Mouse (Mus musculus) embryonic facial prominence, embryonic 13.5 days (tissue): ENCODE results near the gene Fzd10. TPM values are rescaled to one million over a fixed set of nuclear protein-coding genes. Genes with fewer than 3 reads are reported as not detected.
A peak's percentile ranks its signal among the peaks of the same experiment; 100 is the strongest.

Experiments used
- ATAC-seq: fragments of 200-750 bp; cut with Nextera tagmentation; 2 replicates; pipeline ENCODE4 v1.8.0; 2017; ENCODE audit warnings: low read depth; ENCODE audit not compliant: insufficient number of reproducible peaks, insufficient read depth, low FRiP score, low TSS enrichment
- H3K27ac ChIP-seq: fragments of 300-500 bp; sonication (generic); 2 replicates; pipeline ENCODE4 v1.5.1; 2015; ENCODE audit warnings: moderate library complexity, mild to moderate bottlenecking, inconsistent platforms
- H3K27me3 ChIP-seq: fragments of 300-500 bp; sonication (generic); 2 replicates; pipeline ENCODE4 v1.6.1; 2015; ENCODE audit warnings: mild to moderate bottlenecking, inconsistent platforms
- H3K36me3 ChIP-seq: fragments of 300-500 bp; sonication (generic); 2 replicates; pipeline ENCODE4 v1.6.1; 2015; ENCODE audit warnings: mild to moderate bottlenecking, inconsistent platforms
- H3K4me1 ChIP-seq: fragments of 300-500 bp; sonication (generic); 2 replicates; pipeline ENCODE4 v1.6.1; 2015; ENCODE audit warnings: inconsistent platforms
- H3K4me2 ChIP-seq: fragments of 300-500 bp; sonication (generic); 2 replicates; pipeline ENCODE4 v1.6.1; 2015; ENCODE audit warnings: moderate library complexity, mild to moderate bottlenecking, inconsistent platforms
- H3K4me3 ChIP-seq: fragments of 300-500 bp; sonication (generic); 2 replicates; pipeline ENCODE4 v1.5.1; 2015; ENCODE audit warnings: mild to moderate bottlenecking, inconsistent platforms
- H3K9ac ChIP-seq: fragments of 300-500 bp; sonication (generic); 2 replicates; pipeline ENCODE4 v1.6.1; 2015; ENCODE audit warnings: mild to moderate bottlenecking, inconsistent platforms
- H3K9me3 ChIP-seq: fragments of 300-500 bp; sonication (generic); 2 replicates; pipeline ENCODE4 v1.6.1; 2016; ENCODE audit warnings: inconsistent platforms
- WGBS: fragments of 180-500 bp; shearing (Covaris S2); methylation state at CpG from one replicate; pipeline ENCODE4 v1.1.7; 2015; ENCODE audit warnings: mixed read lengths; 5-methylcytosine and 5-hydroxymethylcytosine counted together
- polyA plus RNA-seq: library from polyadenylated mRNA; unstranded; fragments of >200 nt; fragmentation: Nextera tagmentation; extraction: Ambion mirVana; gene quantifications from 2 replicates; pipeline ENCODE4 v1.2.1, GENCODE M21; 2015

Fzd10 gene
- polyA plus RNA-seq, 1 experiment from 2014 or later = 12.6 TPM

DNA sequence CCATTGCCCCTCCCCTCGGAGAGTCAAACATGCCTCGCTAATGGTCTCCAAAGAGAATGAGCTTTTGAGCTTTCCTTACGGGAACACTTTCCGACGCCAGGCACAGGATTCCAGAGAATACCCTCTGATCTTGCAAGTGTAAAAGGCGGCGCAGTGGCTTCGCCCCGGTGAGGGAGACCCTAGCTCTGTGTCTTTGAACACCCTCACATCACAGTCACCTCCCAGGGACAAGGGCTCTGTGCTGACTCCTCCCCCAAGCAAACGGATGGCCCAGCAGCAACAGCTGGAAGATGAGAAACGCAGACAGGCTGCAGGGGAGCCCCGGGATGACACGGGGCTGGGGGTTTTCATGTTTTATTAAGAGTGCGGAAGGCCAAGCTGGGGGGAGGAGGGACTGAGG lies 6.0 kb downstream of the Fzd10 start:
- peaks cover 8% of the 10 kb centered on the region; the same call in 1 of the 2 replicates for H3K27me3 ChIP-seq
- no peak overlapping the region for H3K4me3 ChIP-seq
- no peaks in the 10 kb centered on the region for H3K36me3 ChIP-seq
- peak overlapping the region; percentile 44 for H3K4me2 ChIP-seq
- H3K4me1 ChIP-seq = peaks cover 53% of the 10 kb centered on the region
- peak overlapping the region; percentile 41; the same call in 1 of the 2 replicates for H3K27ac ChIP-seq
- H3K9ac ChIP-seq = no peak overlapping the region
- 8% methylated on average over 14 of the region's 14 CpGs for WGBS
- no peaks in the 10 kb centered on the region for H3K9me3 ChIP-seq
- no peak for ATAC-seq

DNA sequence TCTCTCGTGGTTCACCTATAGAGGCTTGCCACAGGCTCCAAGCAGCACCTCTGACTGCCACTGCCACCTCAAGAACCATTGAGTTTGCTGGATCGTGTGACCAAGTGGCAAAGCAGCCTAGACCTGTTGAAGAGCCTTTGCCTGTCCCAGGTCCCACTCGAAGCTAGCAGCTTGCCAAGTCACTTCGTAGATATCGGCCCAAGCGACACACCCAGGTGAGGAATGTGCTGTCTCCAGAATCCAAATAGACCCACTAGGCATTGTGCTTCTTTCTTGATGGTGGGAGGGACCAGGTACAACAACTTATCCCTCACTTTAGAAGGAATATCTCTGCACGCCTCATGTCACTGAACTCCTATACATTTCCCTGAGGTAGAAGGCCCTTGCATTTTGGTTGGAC lies 8.4 kb downstream of the Fzd10 start:
- 0 out of 2 replicates have a peak, but pooled peaks cover 4% of the 10 kb centered on the region for H3K27me3 ChIP-seq
- H3K4me3 ChIP-seq = no peak overlapping the region
- H3K4me2 ChIP-seq = no peak overlapping the region
- WGBS = 84% methylated on average over 7 of the region's 7 CpGs
- ATAC-seq = no peak
- peaks cover 30% of the 10 kb centered on the region for H3K4me1 ChIP-seq
- no peak overlapping the region for H3K9ac ChIP-seq
- H3K9me3 ChIP-seq = no peaks in the 10 kb centered on the region
- no peak overlapping the region for H3K27ac ChIP-seq
- no peaks in the 10 kb centered on the region for H3K36me3 ChIP-seq

DNA sequence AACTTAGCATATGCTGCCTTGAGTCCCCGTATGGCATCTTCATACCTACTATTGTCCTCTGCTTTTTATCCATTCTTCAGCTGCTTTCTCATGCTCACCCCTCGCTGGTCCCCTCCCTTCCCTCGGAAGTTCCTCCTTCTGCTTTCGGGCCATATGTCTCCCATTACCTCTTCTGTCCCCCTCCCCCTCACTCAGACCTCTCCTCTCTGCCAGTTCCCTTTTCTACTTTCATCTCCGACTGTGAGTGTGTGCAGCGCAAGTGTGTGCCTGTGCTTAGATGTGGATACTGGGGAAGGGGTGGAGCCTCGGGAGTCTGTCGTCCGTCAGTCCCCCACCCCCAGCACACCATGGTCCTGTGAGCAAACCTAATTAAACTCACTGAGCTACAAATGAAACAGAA lies 17.0 kb downstream of the Fzd10 start:
- no peak for ATAC-seq
- 3% methylated on average over 9 of the region's 9 CpGs for WGBS
- no peaks in the 10 kb centered on the region for H3K9me3 ChIP-seq
- H3K27ac ChIP-seq = peak overlapping the region; percentile 55
- peaks cover 48% of the 10 kb centered on the region for H3K4me1 ChIP-seq
- peak overlapping the region; percentile 54 for H3K4me2 ChIP-seq
- H3K27me3 ChIP-seq = no peaks in the 10 kb centered on the region
- no peaks in the 10 kb centered on the region for H3K36me3 ChIP-seq
- peak overlapping the region; percentile 7; the same call in 1 of the 2 replicates for H3K4me3 ChIP-seq
- peak overlapping the region; percentile 49; the same call in 1 of the 2 replicates for H3K9ac ChIP-seq

DNA sequence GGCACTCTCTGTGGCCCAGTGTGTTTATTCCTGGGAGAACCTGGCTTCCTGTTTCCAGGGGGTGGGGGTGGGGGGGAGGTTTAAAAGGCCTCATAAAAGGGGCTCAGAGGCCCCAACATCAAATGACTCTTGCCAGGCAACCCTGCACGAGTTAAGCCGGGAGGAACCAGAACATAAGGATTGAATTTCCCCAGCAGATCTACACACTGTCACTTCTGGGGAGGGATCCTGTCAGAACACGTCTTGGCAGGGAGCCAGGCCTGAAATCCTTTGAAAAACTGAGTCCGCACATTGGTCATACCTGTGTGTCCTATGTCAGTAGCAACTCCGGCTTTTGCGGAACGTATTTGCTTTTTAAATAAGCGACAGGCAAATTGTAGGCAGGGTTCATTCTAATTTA lies 19.3 kb downstream of the Fzd10 start:
- Histone ChIP-seq H3K27ac (peak overlapping the region; percentile 89), H3K9ac (peak overlapping the region; percentile 2; the same call in 1 of the 2 replicates), H3K27me3 (no peaks in the 10 kb centered on the region), H3K4me3 (no peak overlapping the region), H3K9me3 (no peaks in the 10 kb centered on the region), H3K4me2 (peak overlapping the region; percentile 41), H3K36me3 (no peaks in the 10 kb centered on the region), H3K4me1 (peaks cover 48% of the 10 kb centered on the region)
- 4% methylated on average over 8 of the region's 8 CpGs for WGBS
- ATAC-seq = peak; percentile 61; the same call in 1 of the 2 replicates

DNA sequence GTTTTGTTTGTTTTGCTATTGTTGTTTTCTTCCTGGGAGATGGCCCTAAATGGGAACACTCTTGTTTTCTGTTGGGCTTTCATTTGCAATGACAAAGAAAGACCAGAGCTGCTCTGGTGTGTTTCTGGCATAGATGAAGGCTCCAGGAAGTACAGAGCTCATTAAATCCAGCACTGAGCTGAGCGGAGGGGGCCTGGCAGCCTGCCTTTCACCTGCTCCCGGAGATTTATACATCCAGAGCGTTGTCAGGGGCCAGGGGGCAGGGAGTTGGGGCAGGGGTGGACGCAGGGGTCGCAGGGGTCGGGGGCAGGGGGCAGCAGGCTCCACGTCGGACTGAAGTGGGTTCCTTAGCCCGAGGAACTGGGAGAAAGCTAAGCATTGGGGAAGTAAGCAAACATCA lies 19.8 kb downstream of the Fzd10 start:
- Histone ChIP-seq H3K36me3 (no peaks in the 10 kb centered on the region), H3K27me3 (no peaks in the 10 kb centered on the region), H3K4me3 (no peak overlapping the region), H3K9ac (no peak overlapping the region), H3K4me1 (peaks cover 50% of the 10 kb centered on the region), H3K27ac (peak overlapping the region; percentile 89), H3K4me2 (peak overlapping the region; percentile 41), H3K9me3 (no peaks in the 10 kb centered on the region)
- 1% methylated on average over 9 of the region's 9 CpGs for WGBS
- no peak for ATAC-seq

DNA sequence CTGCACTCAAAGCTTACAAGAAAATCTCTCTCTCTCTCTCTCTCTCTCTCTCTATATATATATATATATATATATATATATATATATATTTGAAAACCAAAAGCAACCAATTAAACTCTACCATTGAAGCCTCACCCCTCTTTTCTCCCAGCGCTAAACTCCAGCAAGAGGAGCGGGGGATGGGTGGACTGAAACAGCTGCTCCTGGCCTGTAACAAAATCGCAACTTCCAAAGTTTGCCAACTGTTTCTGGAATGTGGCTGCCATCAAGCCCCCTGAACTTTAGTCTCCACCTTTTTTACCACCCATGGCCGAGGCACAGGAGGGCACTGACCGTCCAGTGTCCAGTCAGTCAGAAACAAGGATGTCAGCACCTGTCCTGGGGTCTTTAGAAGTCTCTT lies 27.1 kb downstream of the Fzd10 start:
- 37% methylated on average over 5 of the region's 5 CpGs for WGBS
- Histone ChIP-seq H3K27ac (no peak overlapping the region), H3K9me3 (no peaks in the 10 kb centered on the region), H3K36me3 (no peaks in the 10 kb centered on the region), H3K4me1 (peaks cover 30% of the 10 kb centered on the region), H3K4me2 (no peak overlapping the region), H3K9ac (no peak overlapping the region), H3K27me3 (no peaks in the 10 kb centered on the region), H3K4me3 (no peak overlapping the region)
- no peak for ATAC-seq

DNA sequence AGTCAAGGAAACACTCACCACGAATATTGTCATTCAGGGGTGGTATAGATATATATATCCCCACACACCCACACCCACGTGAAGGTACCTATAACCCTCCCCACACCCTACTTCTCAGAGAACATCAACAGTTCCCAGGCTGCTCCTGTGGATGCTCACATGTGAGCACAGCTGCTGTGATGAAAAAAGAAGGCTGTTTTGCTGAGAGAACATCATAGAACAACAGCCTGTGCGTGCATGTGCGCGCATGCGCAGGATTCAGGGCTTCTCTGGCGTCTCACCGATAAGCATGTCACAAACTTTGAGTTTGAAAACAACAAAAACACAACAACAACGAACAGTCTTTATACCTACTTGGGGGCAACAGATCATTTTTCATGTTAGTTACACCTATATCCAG lies 36.0 kb downstream of the Fzd10 start:
- H3K36me3 ChIP-seq = no peaks in the 10 kb centered on the region
- no peaks in the 10 kb centered on the region for H3K9me3 ChIP-seq
- H3K4me2 ChIP-seq = peak overlapping the region; percentile 50
- peaks cover 11% of the 10 kb centered on the region for H3K4me1 ChIP-seq
- peak overlapping the region; percentile 41 for H3K9ac ChIP-seq
- H3K27me3 ChIP-seq = no peaks in the 10 kb centered on the region
- H3K4me3 ChIP-seq = peak overlapping the region; percentile 29
- no peak for ATAC-seq
- 41% methylated on average over 9 of the region's 9 CpGs for whole genome bisulfite sequencing
- peak overlapping the region; percentile 87 for H3K27ac ChIP-seq

DNA sequence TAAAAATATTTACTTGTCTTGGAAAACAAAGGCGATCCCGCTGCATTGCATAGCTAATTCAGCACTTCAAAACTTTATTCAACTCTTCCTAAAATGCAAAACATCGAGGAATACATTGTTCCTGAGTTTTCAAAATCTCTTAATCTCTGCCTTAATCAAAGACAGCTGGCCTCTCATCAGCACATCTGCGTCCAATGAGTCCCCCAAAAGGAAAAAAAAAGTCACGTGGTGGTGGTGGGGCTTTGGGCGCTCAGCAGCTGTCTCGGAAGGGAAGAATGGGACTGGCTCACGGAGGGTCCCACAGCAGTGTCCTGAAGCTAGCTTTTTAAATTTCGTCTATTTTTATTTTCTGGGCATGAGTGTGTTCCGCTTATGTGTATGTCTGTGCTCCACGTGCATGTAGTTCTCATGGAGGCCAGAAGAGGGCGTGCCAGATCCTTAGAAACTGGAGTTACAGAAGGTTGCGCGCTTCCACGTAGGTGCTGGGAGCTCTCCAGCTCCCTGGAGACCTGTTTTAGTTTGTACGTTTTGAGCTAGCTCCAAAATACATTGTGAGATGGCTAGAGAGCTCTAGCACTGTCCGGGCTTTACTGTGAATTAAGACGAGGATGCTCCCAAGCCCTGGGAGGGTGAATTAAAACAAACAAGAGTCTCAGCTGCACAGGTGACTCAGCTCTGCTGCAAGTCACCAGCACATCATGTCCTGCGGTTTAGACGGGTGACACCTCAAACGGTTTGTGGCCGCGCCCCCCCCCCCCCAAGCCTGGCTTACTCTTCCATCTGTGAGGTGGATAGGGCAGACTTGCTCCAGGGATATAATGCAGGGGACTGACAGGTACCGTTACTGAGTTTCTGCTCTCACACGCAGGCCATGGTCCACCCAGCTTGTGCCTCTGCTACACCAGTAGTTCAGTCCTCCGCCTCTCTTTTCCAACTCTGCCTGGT lies 36.7 kb downstream of the Fzd10 start:
- peaks cover 11% of the 10 kb centered on the region for H3K4me1 ChIP-seq
- WGBS = 58% methylated on average over 26 of the region's 26 CpGs
- H3K27me3 ChIP-seq = no peaks in the 10 kb centered on the region
- no peaks in the 10 kb centered on the region for H3K36me3 ChIP-seq
- 0 out of 2 replicates have a peak, but pooled peaks have one; percentile 27 for ATAC-seq
- peak overlapping the region; percentile 50 for H3K4me2 ChIP-seq
- no peaks in the 10 kb centered on the region for H3K9me3 ChIP-seq
- H3K9ac ChIP-seq = peak overlapping the region; percentile 41; the same call in 1 of the 2 replicates
- peak overlapping the region; percentile 29 for H3K4me3 ChIP-seq
- peak overlapping the region; percentile 87 for H3K27ac ChIP-seq

DNA sequence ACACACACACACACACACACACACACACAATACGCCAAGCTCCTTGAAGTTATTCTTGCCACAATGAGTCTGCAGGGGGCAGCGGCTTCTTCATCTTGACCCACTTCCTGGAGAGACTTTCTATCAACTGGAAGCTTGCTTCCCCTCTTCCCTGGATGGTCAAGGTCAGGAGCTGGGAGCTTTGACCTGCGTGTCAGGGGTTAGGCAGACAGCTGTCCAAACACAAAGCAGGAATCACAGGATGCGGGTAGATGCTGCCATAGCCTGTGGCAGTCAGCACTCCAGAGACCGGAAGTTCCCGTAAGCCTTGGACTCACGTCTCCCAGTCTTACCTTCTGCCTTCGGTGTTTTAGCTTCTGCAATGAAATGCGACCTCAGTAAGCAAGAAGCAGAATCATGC lies 38.1 kb downstream of the Fzd10 start:
- no peak overlapping the region for H3K4me2 ChIP-seq
- no peaks in the 10 kb centered on the region for H3K27me3 ChIP-seq
- H3K36me3 ChIP-seq = no peaks in the 10 kb centered on the region
- ATAC-seq = no peak
- H3K9ac ChIP-seq = no peak overlapping the region
- WGBS = 33% methylated on average over 9 of the region's 9 CpGs
- peaks cover 11% of the 10 kb centered on the region for H3K4me1 ChIP-seq
- no peak overlapping the region for H3K4me3 ChIP-seq
- H3K9me3 ChIP-seq = no peaks in the 10 kb centered on the region
- 0 out of 2 replicates have a peak overlapping the region, but pooled peaks have one; percentile 22 for H3K27ac ChIP-seq

DNA sequence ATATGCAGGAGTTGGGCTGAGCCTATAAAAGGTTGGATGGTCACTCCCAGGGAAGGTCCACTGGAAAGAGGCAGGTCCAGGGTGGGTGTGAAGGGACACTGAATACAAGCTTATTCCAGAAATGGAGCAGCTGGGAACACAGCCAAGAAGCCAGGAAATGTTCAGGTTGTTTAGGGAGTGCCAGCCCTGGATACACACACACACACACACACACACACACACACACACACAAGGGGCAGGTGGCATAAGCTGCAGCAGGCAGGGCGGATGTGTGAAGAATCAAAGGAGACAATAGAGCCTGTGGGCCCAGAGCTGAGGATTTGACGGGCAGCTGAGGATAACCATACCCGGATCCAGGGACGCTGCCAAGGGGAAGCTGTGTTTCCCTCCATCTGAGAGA lies 42.4 kb downstream of the Fzd10 start:
- no peak overlapping the region for H3K9ac ChIP-seq
- no peak overlapping the region for H3K27ac ChIP-seq
- WGBS = 84% methylated on average over 4 of the region's 4 CpGs
- no peak overlapping the region for H3K4me3 ChIP-seq
- H3K9me3 ChIP-seq = no peaks in the 10 kb centered on the region
- no peaks in the 10 kb centered on the region for H3K36me3 ChIP-seq
- peaks cover 19% of the 10 kb centered on the region for H3K4me1 ChIP-seq
- ATAC-seq = no peak
- no peaks in the 10 kb centered on the region for H3K27me3 ChIP-seq
- no peak overlapping the region for H3K4me2 ChIP-seq

DNA sequence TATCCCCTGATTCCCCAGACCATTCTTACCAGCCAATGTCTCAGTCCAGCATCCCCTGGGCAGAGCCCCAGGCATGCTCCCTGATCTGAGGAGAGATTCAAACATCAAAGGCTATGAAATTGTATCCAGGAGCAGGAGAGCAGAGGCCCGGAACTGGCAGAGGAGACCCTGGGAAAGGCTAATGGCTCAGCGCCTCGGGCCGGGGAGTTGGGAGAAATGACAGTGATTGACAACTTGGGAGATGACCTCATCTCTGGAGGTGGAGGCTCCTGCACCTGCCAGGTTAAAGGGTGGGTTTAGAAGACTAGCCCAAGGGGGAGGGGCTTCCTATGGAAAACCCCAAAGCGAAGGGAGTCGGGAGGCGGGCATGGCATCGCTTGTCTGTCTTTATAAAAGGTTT lies 45.1 kb downstream of the Fzd10 start:
- ATAC-seq = no peak
- Histone ChIP-seq H3K27me3 (no peaks in the 10 kb centered on the region), H3K4me3 (no peak overlapping the region), H3K27ac (no peak overlapping the region), H3K4me1 (peaks cover 24% of the 10 kb centered on the region), H3K9ac (no peak overlapping the region), H3K36me3 (no peaks in the 10 kb centered on the region), H3K9me3 (no peaks in the 10 kb centered on the region), H3K4me2 (no peak overlapping the region)
- WGBS = 49% methylated on average over 8 of the region's 8 CpGs

DNA sequence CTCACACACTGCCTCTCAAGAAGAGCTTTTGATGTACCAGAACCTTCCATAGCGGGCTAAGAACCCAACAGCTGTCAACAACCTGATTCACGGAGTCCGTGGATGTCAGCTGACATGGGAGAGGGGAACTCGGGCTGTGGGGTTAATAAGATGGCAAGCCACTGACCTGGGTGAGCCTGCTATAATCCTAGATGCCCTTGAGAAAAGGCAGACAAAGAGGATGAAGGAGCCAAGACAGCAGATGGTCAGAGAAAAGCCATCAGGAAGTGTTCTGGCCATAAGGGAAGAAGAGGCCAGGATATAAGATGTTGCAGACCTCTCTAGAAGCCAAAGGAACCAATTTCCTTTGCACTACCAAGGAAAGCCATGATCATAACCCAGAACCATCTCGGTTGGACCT lies 45.6 kb downstream of the Fzd10 start:
- no peak overlapping the region for H3K4me2 ChIP-seq
- WGBS = 80% methylated on average over 5 of the region's 5 CpGs
- no peaks in the 10 kb centered on the region for H3K27me3 ChIP-seq
- H3K9ac ChIP-seq = no peak overlapping the region
- peaks cover 24% of the 10 kb centered on the region for H3K4me1 ChIP-seq
- H3K27ac ChIP-seq = no peak overlapping the region
- no peaks in the 10 kb centered on the region for H3K36me3 ChIP-seq
- no peak for ATAC-seq
- H3K4me3 ChIP-seq = no peak overlapping the region
- H3K9me3 ChIP-seq = no peaks in the 10 kb centered on the region
